Mouse (Mus musculus) left cerebral cortex, postnatal 36 days (tissue): ENCODE data around the gene Dnm1. TPM values are rescaled to one million over a fixed set of nuclear protein-coding genes. Genes with fewer than 3 reads are reported as not detected.

Experiments
- DNase-seq, 2 experiments: peaks; one replicate each; pipeline ENCODE4 v3.0.0; 2021 to 2022; ENCODE audit warnings: low spot score in 2 of 2, mixed read lengths in 1 of 2
- intact Hi-C: fragments of 180-260 bp; cut with DNase I; formaldehyde crosslinking; loops from one replicate; pipeline ENCODE4 v1.15.1; 2025
- total RNA-seq, 2 experiments: library from RNA; stranded (reverse); gene quantifications; 2 replicates each; pipeline ENCODE4 v1.2.3; 2021

Gene Dnm1
- total RNA-seq, 2 experiments from 2014 or later: 1,215 to 1,406 TPM

GRCm38 (mm10) chr2:32318709-32319585 lies 34.2 kb downstream of the Dnm1 start:
- intact Hi-C loops: no loop called here
- DNase-seq: no peak

GRCm38 (mm10) chr2:32317791-32318417 lies 35.2 kb downstream of the Dnm1 start:
- intact Hi-C loops: no loop called here
- DNase-seq: no peak

- intact Hi-C loops: no loop called here
- DNase-seq: no peak
These were observed 36.1 kb downstream of the Dnm1 start for GRCm38 (mm10) chr2:32316887-32317656.

- peak in 1 of 2 experiments; percentile 54 for DNase-seq
- intact Hi-C loops: loop anchor here (2.0 kb wide), 1 partner anchor 33 kb away; no protein-coding TSS in a partner anchor
These were observed 37.4 kb downstream of the Dnm1 start for GRCm38 (mm10) chr2:32315751-32316150.

DNA sequence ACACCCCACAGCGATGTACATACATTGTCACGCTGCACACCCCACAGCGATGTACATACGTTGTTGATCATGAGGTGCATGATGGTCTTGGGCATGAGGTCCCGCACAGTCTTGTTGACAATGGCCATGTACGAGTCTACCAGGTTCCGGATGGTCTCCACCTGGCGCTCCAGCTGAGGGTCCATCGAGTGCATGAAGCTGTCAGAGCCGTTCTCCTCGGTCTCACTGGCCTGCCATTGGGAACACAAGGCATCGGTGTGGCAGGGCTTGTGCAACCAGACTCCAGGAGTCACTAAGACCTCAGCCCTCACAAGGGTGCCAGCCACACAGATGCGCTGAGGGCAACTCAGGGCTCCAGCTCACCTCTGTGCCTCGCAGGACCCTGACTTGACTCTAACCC lies 38.3 kb downstream of the Dnm1 start:
- DNase-seq: no peak
- intact Hi-C loops: loop anchor here (2.0 kb wide), 1 partner anchor 34 kb away; no protein-coding TSS in a partner anchor

- intact Hi-C loops: no loop called here
These were observed 40.7 kb downstream of the Dnm1 start for GRCm38 (mm10) chr2:32312318-32312964.

DNA sequence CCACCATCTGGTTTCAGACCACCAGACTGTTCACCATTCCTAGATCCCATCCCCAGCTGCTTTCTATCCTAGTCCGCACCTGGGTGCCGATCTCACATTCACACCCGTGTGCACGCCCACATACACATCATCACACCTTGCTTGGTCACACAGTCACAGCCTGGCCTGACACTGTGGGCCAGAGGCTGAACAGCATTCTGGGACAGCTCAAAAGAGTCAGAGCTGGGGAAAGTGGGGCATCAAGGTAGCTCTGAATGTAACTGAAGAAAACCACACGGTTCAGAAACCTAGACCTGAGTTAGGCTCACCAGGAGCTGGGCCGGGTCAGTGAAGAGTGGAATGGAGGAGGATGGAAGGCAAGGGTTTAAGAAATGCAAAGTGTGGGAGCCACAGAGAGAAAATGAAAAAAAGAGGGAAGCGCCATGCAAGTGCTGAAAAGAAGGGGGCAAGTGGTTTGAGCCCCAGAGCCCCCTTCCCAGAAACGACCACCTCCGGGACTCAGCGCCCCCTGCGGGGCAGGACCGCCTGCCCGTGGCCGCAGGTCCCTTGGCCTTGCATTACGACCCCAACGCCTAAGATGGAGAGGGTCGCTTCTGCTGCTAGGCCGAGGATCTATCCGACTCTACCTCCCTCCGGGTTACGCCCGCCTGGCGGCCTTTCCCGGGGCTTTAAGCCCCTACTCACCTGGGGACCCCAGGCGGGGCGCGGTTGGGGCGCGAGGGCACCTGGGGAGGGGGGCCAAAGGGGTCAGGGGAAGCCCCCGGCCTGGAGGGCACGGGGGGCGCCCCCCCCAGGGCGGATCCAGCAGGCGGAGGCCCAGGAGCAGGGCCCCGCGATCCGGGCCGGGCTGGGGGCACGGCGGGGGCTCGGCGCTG lies 41.5 kb downstream of the Dnm1 start:
- DNase-seq: no peak
- intact Hi-C loops: no loop called here

More at GRCm38 (mm10) chr2:32312318-32312964, 40.7 kb downstream of the Dnm1 start:
- no peak for DNase-seq

DNA sequence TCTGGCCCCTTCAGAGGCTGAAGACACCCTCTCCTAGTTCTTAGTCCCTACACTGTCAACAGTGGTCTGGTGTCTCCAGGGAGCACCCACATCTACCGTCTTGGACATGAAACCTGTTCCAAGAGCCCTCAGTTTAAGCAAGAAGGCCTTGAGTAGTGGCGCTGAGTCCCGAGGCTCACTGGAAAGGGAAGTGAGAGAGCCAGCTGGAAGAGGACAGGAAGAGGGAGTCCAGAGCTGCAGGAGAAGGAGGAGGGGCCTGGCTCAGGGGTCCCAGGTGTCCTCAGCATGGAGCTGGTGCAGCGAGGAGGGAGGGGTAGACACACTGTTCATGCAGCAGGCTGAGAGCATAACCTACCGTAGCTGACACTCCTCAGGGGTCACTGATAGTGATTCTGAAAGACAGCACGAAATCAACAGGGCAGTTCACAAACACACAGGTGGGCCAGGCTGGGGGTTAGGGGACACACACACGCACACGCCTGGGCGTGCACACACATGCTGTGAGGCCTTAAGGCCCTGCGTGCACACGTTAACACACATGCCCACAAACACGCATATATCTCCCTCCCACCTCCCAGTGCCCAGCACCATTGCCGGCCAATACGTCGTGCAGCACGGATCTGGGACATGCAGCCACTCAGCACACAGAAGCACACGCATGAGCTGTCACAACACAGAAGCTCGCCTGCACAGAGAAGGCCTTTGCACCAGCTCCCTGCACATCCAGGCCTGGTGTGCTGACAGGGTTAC lies 42.9 kb downstream of the Dnm1 start:
- intact Hi-C loops: no loop called here
- DNase-seq: no peak

DNA sequence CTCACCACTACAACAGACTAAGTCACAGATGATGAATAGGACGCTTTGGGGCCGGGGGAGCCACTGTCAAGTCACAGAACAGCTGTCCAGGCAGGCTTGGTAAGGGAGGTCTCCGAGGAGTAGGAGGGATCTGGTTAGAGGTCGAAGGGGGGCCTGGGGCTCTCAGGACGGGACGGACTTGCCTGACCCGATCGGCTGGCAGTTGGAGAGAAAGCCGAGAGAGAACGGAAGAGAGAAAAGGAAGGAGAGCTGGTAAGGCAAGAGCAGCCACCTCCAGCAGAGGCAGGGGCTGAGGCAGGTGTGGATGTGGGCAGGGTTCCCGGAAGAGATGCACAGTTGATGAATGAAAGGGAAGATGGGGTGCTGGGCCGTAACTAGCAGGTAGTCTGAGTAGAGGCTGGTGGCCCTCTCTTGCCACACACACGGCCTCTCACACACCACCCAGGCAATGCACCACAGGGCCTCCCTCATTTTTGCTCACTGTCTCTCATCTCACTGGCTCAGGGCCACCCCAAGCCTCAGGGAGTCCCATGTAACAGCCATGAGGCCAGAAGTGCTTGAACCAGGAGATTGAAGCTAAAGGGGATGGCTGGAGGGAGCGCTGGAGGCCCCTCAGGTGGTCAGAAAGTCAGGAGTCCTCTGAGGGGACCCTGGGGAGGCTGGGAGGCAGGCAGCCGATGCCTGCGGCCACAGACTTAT lies 44.1 kb downstream of the Dnm1 start:
- no peak for DNase-seq
- intact Hi-C loops: no loop called here

- peak in 1 of 2 experiments; percentile 70 for DNase-seq
- intact Hi-C loops: no loop called here
These were observed 45.0 kb downstream of the Dnm1 start for GRCm38 (mm10) chr2:32307941-32308760.

DNA sequence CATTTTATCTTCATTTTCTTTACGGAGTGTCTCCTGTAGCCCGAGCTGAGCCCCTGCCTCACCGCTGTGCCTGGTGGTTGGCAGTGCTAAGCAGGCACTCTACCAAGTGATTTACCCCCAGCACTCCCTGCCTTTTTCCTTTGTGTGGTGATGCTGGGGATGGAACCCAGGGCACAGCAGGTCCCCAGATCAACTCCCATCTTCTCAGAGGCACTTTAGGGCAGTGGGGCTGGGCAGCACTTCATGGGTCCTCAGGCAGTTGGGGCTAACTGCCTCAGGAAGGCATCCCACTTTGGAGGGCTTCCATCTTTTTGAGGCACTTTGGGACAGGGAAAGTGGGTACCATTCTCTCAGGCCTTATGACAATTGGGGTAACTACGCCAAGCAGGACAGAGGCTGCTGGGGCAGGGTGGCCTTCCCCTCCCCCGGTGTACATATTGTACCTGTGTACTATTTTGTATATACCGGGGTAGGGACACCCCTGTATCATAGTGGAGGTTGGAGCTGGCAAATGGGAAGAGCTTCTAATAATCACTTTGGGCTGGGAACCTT lies 45.8 kb downstream of the Dnm1 start:
- intact Hi-C loops: no loop called here
- no peak for DNase-seq

DNA sequence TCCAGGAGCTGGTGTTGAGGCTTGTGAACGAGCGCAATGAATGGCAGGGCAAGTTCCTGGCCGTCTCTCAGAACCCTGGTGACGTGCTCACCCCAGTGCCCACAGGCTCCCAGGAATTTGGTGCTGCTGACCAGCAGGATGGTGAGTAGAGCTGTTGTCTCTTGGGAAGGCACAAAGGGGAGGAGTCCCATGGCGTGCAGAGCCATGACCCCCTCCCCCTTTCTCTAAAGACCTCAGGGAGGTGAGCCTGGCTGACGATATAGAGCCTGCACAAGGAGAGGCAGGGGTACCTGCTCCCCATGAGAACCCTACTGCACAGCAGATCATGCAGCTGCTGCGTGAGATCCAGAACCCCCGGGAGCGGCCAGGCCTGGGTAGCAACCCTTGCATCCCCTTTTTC lies 47.0 kb downstream of the Dnm1 start:
- DNase-seq: no peak
- intact Hi-C loops: no loop called here

GRCm38 (mm10) chr2:32305668-32306067 lies 47.5 kb downstream of the Dnm1 start:
- intact Hi-C loops: no loop called here
- no peak for DNase-seq

GRCm38 (mm10) chr2:32304145-32304832 lies 48.8 kb downstream of the Dnm1 start:
- intact Hi-C loops: no loop called here
- DNase-seq: peak; percentile 72 to 75

DNA sequence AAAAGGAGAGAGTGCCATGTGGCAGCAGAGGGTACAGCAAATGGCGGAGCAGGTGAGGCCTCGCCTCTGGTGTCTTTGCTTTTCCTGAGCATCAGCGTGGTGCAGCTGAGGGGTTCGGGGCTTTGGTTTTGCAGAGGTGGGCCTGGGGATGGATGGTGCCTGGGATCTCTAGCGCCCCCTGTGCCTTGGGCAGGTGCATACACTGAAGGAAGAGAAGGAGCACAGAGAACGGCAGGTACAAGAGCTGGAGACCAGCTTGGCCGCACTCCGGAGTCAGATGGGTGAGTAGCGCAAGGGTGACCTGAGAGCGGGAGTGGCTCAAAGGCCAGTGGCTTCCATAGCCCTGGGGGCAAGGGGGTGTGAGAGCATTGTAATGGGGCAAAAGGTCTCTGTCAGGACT lies 50.2 kb downstream of the Dnm1 start:
- intact Hi-C loops: no loop called here
- no peak for DNase-seq

GRCm38 (mm10) chr2:32299469-32299868 lies 53.7 kb downstream of the Dnm1 start:
- intact Hi-C loops: no loop called here
- peak in 1 of 2 experiments; percentile 27 for DNase-seq
